Mouse (Mus musculus) embryonic stem cell, embryonic (primary cell): Measurements from ENCODE around the gene Mcoln3.

Source experiments
- CTCF ChIA-PET, 4 experiments: fragments of 300-600 bp in 2 of 4; fragments of 350-600 bp in 2 of 4; sonication (Branson Sonifier 250); formaldehyde crosslinking; loops; one replicate each; lab custom pipeline; 2022; ENCODE audit warnings: inconsistent platforms in 2 of 4; lab: Charles Lee
- POLR2A ChIA-PET, 4 experiments: fragments of 300-600 bp in 2 of 4; fragments of 350-600 bp in 2 of 4; sonication (Branson Sonifier 250); formaldehyde crosslinking; loops; one replicate each; lab custom pipeline; 2022; ENCODE audit warnings: antibody characterized with exemption in 4 of 4, inconsistent platforms in 1 of 4; lab: Charles Lee

Gene Mcoln3

GRCm38 (mm10) chr3:146152348-146152747, 35.1 kb downstream of the Mcoln3 start:
- ChIA-PET CTCF (interaction anchor here in 1 of 4 experiments (1.6 kb wide), 1 partner anchor 29 kb away, joined by 5 read pairs; no protein-coding TSS in a partner anchor), POLR2A (interaction anchor here in 2 of 4 experiments (0.7 to 0.8 kb wide), 2 partner anchors 8 to 267 kb away, joined by 3 to 4 read pairs; no protein-coding TSS in a partner anchor)

- ChIA-PET CTCF (interaction anchor here in 3 of 4 experiments (0.6 to 2.1 kb wide), 3 partner anchors 25 to 897 kb away, joined by 3 to 8 read pairs (median 5); no protein-coding TSS in a partner anchor), POLR2A (no interaction called here)
Measured at GRCm38 (mm10) chr3:146152913-146153312, 35.7 kb downstream of the Mcoln3 start.

- ChIA-PET CTCF (interaction anchor here in 2 of 4 experiments (1.6 to 2.1 kb wide), 2 partner anchors 24 to 27 kb away, joined by 5 to 8 read pairs; no protein-coding TSS in a partner anchor), POLR2A (no interaction called here)
Measured at GRCm38 (mm10) chr3:146153862-146154611, 36.8 kb downstream of the Mcoln3 start.

- POLR2A ChIA-PET: interaction anchor here in 1 of 4 experiments (1.1 to 1.2 kb wide), 2 partner anchors 9 to 15 kb away, joined by 3 read pairs; no protein-coding TSS in a partner anchor
- CTCF ChIA-PET: interaction anchor here in 2 of 4 experiments (0.7 to 1.8 kb wide), 2 partner anchors 22 to 206 kb away, joined by 3 to 9 read pairs; no protein-coding TSS in a partner anchor
Measured at GRCm38 (mm10) chr3:146155628-146156576, 38.7 kb downstream of the Mcoln3 start.

- POLR2A ChIA-PET: interaction anchor here in 1 of 4 experiments (0.7 kb wide), 1 partner anchor 11 kb away, joined by 7 read pairs; no protein-coding TSS in a partner anchor
- CTCF ChIA-PET: interaction anchor here in 3 of 4 experiments (0.6 to 1.8 kb wide), 3 partner anchors 9 to 207 kb away, joined by 3 to 9 read pairs (median 3); no protein-coding TSS in a partner anchor
Measured at GRCm38 (mm10) chr3:146156811-146157210, 39.6 kb downstream of the Mcoln3 start.

DNA sequence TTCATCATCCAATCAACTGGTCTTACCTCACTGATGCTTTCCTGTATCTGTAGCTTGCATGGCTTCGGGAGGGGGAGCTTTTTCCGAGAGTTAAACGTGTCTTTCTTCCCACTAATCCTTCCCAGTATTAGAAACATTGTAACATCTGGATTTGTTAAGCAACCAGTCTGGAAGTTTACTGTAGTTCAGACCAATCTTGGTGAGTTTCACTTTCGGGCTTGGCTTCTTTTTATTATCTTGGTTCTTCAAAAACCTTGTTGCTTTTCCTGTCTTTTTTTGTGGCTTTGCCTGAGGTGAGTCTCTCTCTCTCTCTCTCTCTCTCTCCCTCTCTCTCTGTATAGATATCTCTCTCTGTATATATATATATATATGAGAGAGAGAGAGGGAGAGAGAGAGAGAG, 40.8 kb downstream of the Mcoln3 start:
- POLR2A ChIA-PET: interaction anchor here in 1 of 4 experiments (0.7 kb wide), 1 partner anchor 200 kb away, joined by 4 read pairs; no protein-coding TSS in a partner anchor
- CTCF ChIA-PET: no interaction called here

- POLR2A ChIA-PET: no interaction called here
Measured at GRCm38 (mm10) chr3:146159360-146159759, 42.1 kb downstream of the Mcoln3 start.

GRCm38 (mm10) chr3:146162197-146162596, 44.9 kb downstream of the Mcoln3 start:
- CTCF ChIA-PET: interaction anchor here in 3 of 4 experiments (0.9 to 2.3 kb wide), 4 partner anchors 16 to 224 kb away, joined by 4 to 8 read pairs (median 4); partner anchors contain the start of gene 2410004B18Rik (in 1 of the 3)
- POLR2A ChIA-PET: no interaction called here

More at GRCm38 (mm10) chr3:146159360-146159759, 42.1 kb downstream of the Mcoln3 start:
- CTCF ChIA-PET: interaction anchor here in 3 of 4 experiments (0.8 to 2.0 kb wide), 3 partner anchors 18 kb away, joined by 4 to 10 read pairs (median 4); no protein-coding TSS in a partner anchor

GRCm38 (mm10) chr3:146169356-146169755, 52.1 kb downstream of the Mcoln3 start:
- POLR2A ChIA-PET: interaction anchor here in 1 of 4 experiments (0.7 kb wide), 1 partner anchor 410 kb away, joined by 3 read pairs; no protein-coding TSS in a partner anchor
- CTCF ChIA-PET: interaction anchor here in 3 of 4 experiments (0.6 to 3.5 kb wide), 3 partner anchors 8 to 9 kb away, joined by 4 to 21 read pairs (median 10); no protein-coding TSS in a partner anchor

DNA sequence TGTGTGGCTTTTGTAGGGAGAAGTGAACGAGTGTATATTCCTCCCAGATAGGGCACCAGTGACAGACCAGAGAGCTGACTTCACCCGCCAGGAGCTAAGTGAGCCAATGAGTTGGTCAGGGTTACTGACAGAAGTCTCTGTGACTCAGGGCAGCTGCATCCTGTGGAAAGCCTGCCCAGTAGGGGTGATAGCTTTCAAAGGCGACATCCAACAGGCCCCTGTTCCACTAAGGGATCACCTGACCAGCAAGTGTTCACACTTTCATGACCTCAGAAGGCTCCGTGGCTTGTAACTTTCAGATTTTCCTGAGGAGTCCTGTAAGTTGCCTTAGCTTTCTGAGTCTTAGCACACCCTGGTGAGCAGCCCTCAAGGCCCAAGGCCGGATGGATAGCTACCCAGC, 55.8 kb downstream of the Mcoln3 start:
- POLR2A ChIA-PET: no interaction called here
- CTCF ChIA-PET: interaction anchor here in 1 of 4 experiments (0.8 to 1.1 kb wide), 2 partner anchors 12 to 223 kb away, joined by 3 to 4 read pairs; no protein-coding TSS in a partner anchor

DNA sequence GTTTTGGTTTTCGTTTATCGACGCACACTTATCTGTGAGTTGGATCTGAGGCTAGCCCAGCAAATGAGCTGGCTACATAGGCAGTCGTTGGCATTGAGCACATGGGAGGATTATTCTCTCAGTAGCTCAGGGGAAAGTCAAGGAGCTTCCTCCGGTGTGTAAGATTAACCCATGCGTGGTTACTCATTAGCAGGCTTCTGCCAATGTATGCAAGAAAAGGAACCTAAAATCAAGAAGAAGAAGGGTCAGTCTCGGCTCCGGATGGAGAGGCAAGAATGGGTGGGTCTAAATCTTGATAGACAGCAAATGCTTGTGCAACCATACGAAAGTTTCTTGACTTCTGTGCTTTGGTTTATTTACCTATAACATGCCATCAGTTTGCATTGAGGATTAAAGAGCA, 57.0 kb downstream of the Mcoln3 start:
- ChIA-PET CTCF (no interaction called here), POLR2A (interaction anchor here in 1 of 4 experiments (0.6 kb wide), 1 partner anchor 193 kb away, joined by 3 read pairs; no protein-coding TSS in a partner anchor)

- ChIA-PET POLR2A (interaction anchor here in 2 of 4 experiments (0.6 to 1.4 kb wide), 10 partner anchors 81 to 253 kb away, joined by 3 to 8 read pairs (median 3); partner anchors contain the start of gene 2410004B18Rik (in 2 of the 2)), CTCF (interaction anchor here (0.5 to 3.5 kb wide), 113 partner anchors 9 to 799 kb away, joined by 3 to 82 read pairs (median 5); partner anchors contain the start of genes 2410004B18Rik (in 4 of the 4), Wdr63 (in 2 of the 4) and Mcoln2 (in 1 of the 4))
Measured at GRCm38 (mm10) chr3:146177295-146177694, 60.0 kb downstream of the Mcoln3 start.

- POLR2A ChIA-PET: interaction anchor here in 3 of 4 experiments (0.5 to 1.4 kb wide), 13 partner anchors 41 to 1040 kb away, joined by 3 to 8 read pairs (median 3); partner anchors contain the start of gene 2410004B18Rik (in 2 of the 3)
- CTCF ChIA-PET: interaction anchor here (0.6 to 3.5 kb wide), 128 partner anchors 9 to 798 kb away, joined by 3 to 82 read pairs (median 4); partner anchors contain the start of genes 2410004B18Rik (in 4 of the 4), Wdr63 (in 2 of the 4) and Mcoln2 (in 1 of the 4)
Measured at GRCm38 (mm10) chr3:146177748-146178582, 60.7 kb downstream of the Mcoln3 start.

GRCm38 (mm10) chr3:146180341-146180740, 63.1 kb downstream of the Mcoln3 start:
- ChIA-PET CTCF (interaction anchor here in 3 of 4 experiments (0.7 to 2.2 kb wide), 17 partner anchors 9 to 768 kb away, joined by 3 to 11 read pairs (median 4); partner anchors contain the start of gene 2410004B18Rik (in 2 of the 3)), POLR2A (interaction anchor here in 1 of 4 experiments (1.1 kb wide), 2 partner anchors 230 to 270 kb away, joined by 3 read pairs; no protein-coding TSS in a partner anchor)

GRCm38 (mm10) chr3:146180986-146181385, 63.7 kb downstream of the Mcoln3 start:
- ChIA-PET CTCF (interaction anchor here (0.5 to 1.8 kb wide), 30 partner anchors 9 to 768 kb away, joined by 3 to 11 read pairs (median 4); no protein-coding TSS in a partner anchor), POLR2A (interaction anchor here in 2 of 4 experiments (0.5 to 1.1 kb wide), 3 partner anchors 43 to 269 kb away, joined by 3 to 4 read pairs (median 3); no protein-coding TSS in a partner anchor)
